ENCODE assay signal across 11 mouse cellular contexts in genomic region chr1:184935980-184936379, GRCm38 (mm10). TPM values are rescaled to one million over a fixed set of nuclear protein-coding genes. Genes with fewer than 3 reads are reported as not detected.
"Had no signal": no experiment of that assay in that cellular context is flagged by ENCODE, and none has a peak within 500 bp of the region (broad histone marks: within the 10 kb centered on the region; RNA-seq: fewer than 3 reads in every experiment).

No protein-coding gene starts in this region.

- H3K4me3 ChIP-seq: layer of hippocampus, adult 2 months; lung, embryonic 15.5 days; midbrain, embryonic 15.5 days; neural tube, embryonic 12.5 days had no signal

- H3K27ac ChIP-seq: layer of hippocampus, adult 2 months; midbrain, embryonic 15.5 days; neural tube, embryonic 12.5 days; stomach, postnatal 0 days had no signal

- ATAC-seq: inflammation-experienced regulatory T-cells, adult 6 months; midbrain, embryonic 15.5 days had no signal

- DNase-seq: kidney, adult 18-20 months had no signal

- H3K27me3 ChIP-seq: lung, embryonic 15.5 days; midbrain, embryonic 15.5 days; neural tube, embryonic 12.5 days had no signal

- H3K9ac ChIP-seq: lung, embryonic 15.5 days; midbrain, embryonic 15.5 days; neural tube, embryonic 12.5 days had no signal

- H3K4me2 ChIP-seq: lung, embryonic 15.5 days; midbrain, embryonic 11.5 days; midbrain, embryonic 15.5 days; neural tube, embryonic 12.5 days had no signal

- H3K4me1 ChIP-seq: midbrain, embryonic 15.5 days; neural tube, embryonic 12.5 days had no signal

- H3K9me3 ChIP-seq: lung, embryonic 15.5 days; midbrain, embryonic 15.5 days; neural tube, embryonic 12.5 days had no signal

- H3K36me3 ChIP-seq: lung, embryonic 15.5 days; midbrain, embryonic 15.5 days; neural tube, embryonic 12.5 days had no signal

RNA-seq across cellular contexts. Expression of gene C130074G19Rik, which starts 53.0 kb away (rescaled TPM):
- total RNA-seq: megakaryocyte, adult 5-6 weeks; monocyte, adult 5-6 weeks; neutrophil, adult 5-6 weeks had no signal
- polyA plus RNA-seq: inflammation-experienced regulatory T-cells, adult 6 months had no signal
